Mouse (Mus musculus) stomach, postnatal 0 days (tissue): ENCODE results near the gene Ccs.

ENCODE experiments used
- CTCF ChIP-seq: IDR thresholded peaks from 2 replicates; pipeline ENCODE4 v1.5.1; 2016; ENCODE audit warnings: antibody characterized with exemption, low read depth, mild to moderate bottlenecking, moderate library complexity
- EP300 ChIP-seq: optimal IDR thresholded peaks from 2 replicates; pipeline ENCODE3; 2016; ENCODE audit warnings: antibody characterized with exemption

DNA sequence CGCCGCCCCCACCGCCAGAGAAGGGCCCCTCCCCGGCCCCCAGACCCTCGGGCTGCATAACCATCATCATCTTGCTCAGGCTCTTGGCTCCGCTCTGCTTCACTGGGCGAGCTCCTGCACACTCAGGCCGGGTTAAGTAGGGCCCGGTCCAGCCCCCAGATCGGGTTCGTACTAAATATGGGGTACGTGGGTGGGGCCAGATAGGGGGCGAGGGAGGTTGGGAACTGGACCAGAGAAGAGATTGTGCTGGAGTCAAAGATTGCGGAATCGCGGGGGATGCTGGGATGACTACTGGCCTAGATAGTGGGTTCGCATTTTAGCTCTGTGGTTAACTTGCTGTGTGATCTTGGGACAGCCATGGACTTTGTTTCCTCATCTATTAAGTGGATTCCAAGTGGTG, 38.7 kb upstream of the Ccs start, which contains the start of gene Actn3:
- TF ChIP-seq CTCF (no peak), EP300 (no peak)
